Mouse (Mus musculus) bone marrow, adult 2 months (tissue): ENCODE results near the gene Lmtk3.

Source experiments
- CTCF ChIP-seq: fragments of 200-500 bp; IDR thresholded peaks from 2 replicates; pipeline ENCODE4 v1.5.1; 2011; ENCODE audit warnings: low read length, control low read depth; ENCODE audit not compliant: control insufficient read depth, insufficient read depth
- POLR2A ChIP-seq: fragments of 200-500 bp; IDR thresholded peaks from 2 replicates; pipeline ENCODE4 v1.6.1; 2011; ENCODE audit warnings: low read depth, mild to moderate bottlenecking, control low read depth, low read length, borderline replicate concordance; ENCODE audit not compliant: control insufficient read depth

DNA sequence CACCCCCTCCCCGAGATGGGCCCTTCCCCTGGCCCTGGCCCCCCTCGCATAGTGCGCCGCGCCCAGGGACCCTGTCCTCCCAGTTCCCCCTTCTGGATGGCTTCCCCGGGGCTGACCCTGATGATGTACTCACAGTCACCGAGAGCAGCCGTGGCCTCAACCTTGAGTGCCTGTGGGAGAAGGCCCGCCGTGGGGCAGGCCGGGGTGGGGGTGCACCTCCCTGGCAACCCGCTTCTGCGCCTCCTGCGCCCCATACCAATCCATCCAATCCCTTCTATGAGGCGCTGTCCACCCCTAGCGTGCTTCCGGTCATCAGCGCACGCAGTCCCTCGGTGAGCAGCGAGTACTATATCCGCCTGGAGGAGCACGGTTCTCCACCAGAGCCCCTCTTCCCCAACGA lies 9.7 kb downstream of the Lmtk3 start:
- no peak for TF ChIP-seq CTCF
- TF ChIP-seq POLR2A: no peak
